Mouse (Mus musculus): ENCODE data around the gene Scamp4. TPM values are rescaled to one million over a fixed set of nuclear protein-coding genes. Genes with fewer than 3 reads are reported as not detected.
A peak's percentile ranks its signal among the peaks of the same experiment; 100 is the strongest.

The Scamp4 gene
- polyA plus RNA-seq, 1 experiment from 2014 or later, result 84.8 TPM

GRCm38 (mm10) chr10:80650392-80650791, 47.7 kb downstream of the Scamp4 start:
- H3K4me1 ChIP-seq, result peaks cover 19% of the 10 kb centered on the region
- peaks cover 66% of the 10 kb centered on the region for H3K36me3 ChIP-seq (replicated peaks)
- no peak overlapping the region for H3K4me3 ChIP-seq
- no peaks in the 10 kb centered on the region for H3K27me3 ChIP-seq (replicated peaks; ENCODE audit: low read depth, poor library complexity, severe bottlenecking)
- WGBS, result 91% methylated on average over 10 of the region's 10 CpGs
- DNase-seq (ENCODE audit: low spot score), result no peak
- no peaks in the 10 kb centered on the region for H3K9me3 ChIP-seq
- H3K27ac ChIP-seq (replicated peaks), result no peak overlapping the region

- no peak overlapping the region for H3K4me3 ChIP-seq
- peaks cover 38% of the 10 kb centered on the region for H3K36me3 ChIP-seq (replicated peaks)
- 91% methylated on average over 6 of the region's 6 CpGs for WGBS
- no peak for DNase-seq (ENCODE audit: low spot score)
- H3K4me1 ChIP-seq, result peaks cover 33% of the 10 kb centered on the region
- no peak overlapping the region for H3K27ac ChIP-seq (replicated peaks)
- H3K27me3 ChIP-seq (replicated peaks; ENCODE audit: low read depth, poor library complexity, severe bottlenecking), result no peaks in the 10 kb centered on the region
- H3K9me3 ChIP-seq, result no peaks in the 10 kb centered on the region
These were observed 50.6 kb downstream of the Scamp4 start for GRCm38 (mm10) chr10:80653156-80653720.

- WGBS, result 87% methylated on average over 6 of the region's 6 CpGs
- peaks cover 24% of the 10 kb centered on the region for H3K36me3 ChIP-seq (replicated peaks)
- no peaks in the 10 kb centered on the region for H3K9me3 ChIP-seq
- H3K4me3 ChIP-seq, result peak overlapping the region; percentile 95
- DNase-seq (ENCODE audit: low spot score), result no peak
- peak overlapping the region; percentile 31; the same call in 1 of the 2 replicates for H3K27ac ChIP-seq (replicated peaks)
- H3K27me3 ChIP-seq (replicated peaks; ENCODE audit: low read depth, poor library complexity, severe bottlenecking), result no peaks in the 10 kb centered on the region
- peaks cover 41% of the 10 kb centered on the region for H3K4me1 ChIP-seq
These were observed 52.2 kb downstream of the Scamp4 start for GRCm38 (mm10) chr10:80654866-80655265.

GRCm38 (mm10) chr10:80655406-80656129, 52.9 kb downstream of the Scamp4 start:
- WGBS, result 5% methylated on average over 12 of the region's 12 CpGs
- no peak for DNase-seq (ENCODE audit: low spot score)

GRCm38 (mm10) chr10:80656130-80656862, 53.6 kb downstream of the Scamp4 start:
- Histone ChIP-seq H3K4me1 (peaks cover 41% of the 10 kb centered on the region), H3K27me3 (replicated peaks; ENCODE audit: low read depth, poor library complexity, severe bottlenecking) (no peaks in the 10 kb centered on the region), H3K4me3 (peak overlapping the region; percentile 95), H3K36me3 (replicated peaks) (peaks cover 11% of the 10 kb centered on the region), H3K9me3 (no peaks in the 10 kb centered on the region), H3K27ac (replicated peaks) (peak overlapping the region; percentile 96)
- DNase-seq (ENCODE audit: low spot score), result peak; percentile 99
- WGBS, result 1% methylated on average over 72 of the region's 72 CpGs

More at GRCm38 (mm10) chr10:80655406-80656129, 52.9 kb downstream of the Scamp4 start:
- no peaks in the 10 kb centered on the region for H3K27me3 ChIP-seq (replicated peaks; ENCODE audit: low read depth, poor library complexity, severe bottlenecking)
- H3K36me3 ChIP-seq (replicated peaks), result peaks cover 18% of the 10 kb centered on the region
- peak overlapping the region; percentile 96 for H3K27ac ChIP-seq (replicated peaks)
- no peaks in the 10 kb centered on the region for H3K9me3 ChIP-seq
- peak overlapping the region; percentile 95 for H3K4me3 ChIP-seq
- H3K4me1 ChIP-seq, result peaks cover 41% of the 10 kb centered on the region

- peaks cover 4% of the 10 kb centered on the region for H3K36me3 ChIP-seq (replicated peaks)
- H3K27ac ChIP-seq (replicated peaks), result peak within 1 kb of the TSS; percentile 96
- H3K4me3 ChIP-seq, result peak within 1 kb of the TSS; percentile 95
- no peaks in the 10 kb centered on the region for H3K27me3 ChIP-seq (replicated peaks; ENCODE audit: low read depth, poor library complexity, severe bottlenecking)
- peaks cover 41% of the 10 kb centered on the region for H3K4me1 ChIP-seq
- DNase-seq (ENCODE audit: low spot score), result no peak
- H3K9me3 ChIP-seq, result no peaks in the 10 kb centered on the region
- 17% methylated on average over 15 of the region's 15 CpGs for WGBS
These were observed 54.4 kb downstream of the Scamp4 start, which contains the start of gene Btbd2 for GRCm38 (mm10) chr10:80656863-80657623. TSS of gene Btbd2 (minus strand) at chr10:80657071.

GRCm38 (mm10) chr10:80658194-80658840, 55.6 kb downstream of the Scamp4 start:
- Histone ChIP-seq H3K27me3 (replicated peaks; ENCODE audit: low read depth, poor library complexity, severe bottlenecking) (no peaks in the 10 kb centered on the region), H3K4me1 (peaks cover 46% of the 10 kb centered on the region), H3K4me3 (no peak overlapping the region), H3K27ac (replicated peaks) (no peak overlapping the region), H3K36me3 (replicated peaks) (no peaks in the 10 kb centered on the region), H3K9me3 (no peaks in the 10 kb centered on the region)
- 90% methylated on average over 14 of the region's 14 CpGs for WGBS
- DNase-seq (ENCODE audit: low spot score), result no peak

GRCm38 (mm10) chr10:80658841-80659202, 56.1 kb downstream of the Scamp4 start:
- Histone ChIP-seq H3K9me3 (no peaks in the 10 kb centered on the region), H3K4me3 (no peak overlapping the region), H3K36me3 (replicated peaks) (no peaks in the 10 kb centered on the region), H3K27ac (replicated peaks) (no peak overlapping the region), H3K4me1 (peaks cover 49% of the 10 kb centered on the region), H3K27me3 (replicated peaks; ENCODE audit: low read depth, poor library complexity, severe bottlenecking) (no peaks in the 10 kb centered on the region)
- WGBS, result 68% methylated on average over 4 of the region's 4 CpGs
- DNase-seq (ENCODE audit: low spot score), result no peak

- Histone ChIP-seq H3K36me3 (replicated peaks) (no peaks in the 10 kb centered on the region), H3K4me1 (peaks cover 50% of the 10 kb centered on the region), H3K27ac (replicated peaks) (peak overlapping the region; percentile 40; the same call in 1 of the 2 replicates), H3K4me3 (no peak overlapping the region), H3K27me3 (replicated peaks; ENCODE audit: low read depth, poor library complexity, severe bottlenecking) (no peaks in the 10 kb centered on the region), H3K9me3 (no peaks in the 10 kb centered on the region)
- peak; percentile 76 for DNase-seq (ENCODE audit: low spot score)
- 20% methylated on average over 10 of the region's 10 CpGs for WGBS
These were observed 56.5 kb downstream of the Scamp4 start for GRCm38 (mm10) chr10:80659213-80659612.

GRCm38 (mm10) chr10:80661149-80661548, 58.5 kb downstream of the Scamp4 start:
- 36% methylated on average over 5 of the region's 5 CpGs for WGBS
- H3K9me3 ChIP-seq, result no peaks in the 10 kb centered on the region
- H3K27me3 ChIP-seq (replicated peaks; ENCODE audit: low read depth, poor library complexity, severe bottlenecking), result no peaks in the 10 kb centered on the region
- peaks cover 11% of the 10 kb centered on the region for H3K36me3 ChIP-seq (replicated peaks)
- no peak overlapping the region for H3K27ac ChIP-seq (replicated peaks)
- peak; percentile 54 for DNase-seq (ENCODE audit: low spot score)
- H3K4me1 ChIP-seq, result peaks cover 52% of the 10 kb centered on the region
- H3K4me3 ChIP-seq, result 0 out of 2 replicates have a peak overlapping the region, but pooled peaks have one; percentile 16

- H3K4me1 ChIP-seq, result peaks cover 50% of the 10 kb centered on the region
- H3K36me3 ChIP-seq (replicated peaks), result peaks cover 35% of the 10 kb centered on the region
- no peaks in the 10 kb centered on the region for H3K27me3 ChIP-seq (replicated peaks; ENCODE audit: low read depth, poor library complexity, severe bottlenecking)
- no peaks in the 10 kb centered on the region for H3K9me3 ChIP-seq
- WGBS, result 64% methylated on average over 5 of the region's 5 CpGs
- H3K27ac ChIP-seq (replicated peaks), result peak overlapping the region; percentile 71
- no peak overlapping the region for H3K4me3 ChIP-seq
- no peak for DNase-seq (ENCODE audit: low spot score)
These were observed 61.0 kb downstream of the Scamp4 start for GRCm38 (mm10) chr10:80663485-80664196.
